Mouse (Mus musculus) cortical plate, adult 2 months (tissue): ENCODE measurements around the gene Fhad1.

ENCODE experiments used
- CTCF ChIP-seq: fragments of 200-500 bp; IDR thresholded peaks from 2 replicates; pipeline ENCODE4 v1.5.1; 2011; ENCODE audit warnings: mild to moderate bottlenecking, control low read depth, low read length; ENCODE audit not compliant: insufficient read depth; ENCODE audit errors: extremely low read depth
- POLR2A ChIP-seq: fragments of 200-500 bp; IDR thresholded peaks from 2 replicates; pipeline ENCODE4 v1.6.1; 2011; ENCODE audit warnings: mild to moderate bottlenecking, low read length, control low read depth; ENCODE audit not compliant: insufficient read depth; ENCODE audit errors: extremely low read depth

DNA sequence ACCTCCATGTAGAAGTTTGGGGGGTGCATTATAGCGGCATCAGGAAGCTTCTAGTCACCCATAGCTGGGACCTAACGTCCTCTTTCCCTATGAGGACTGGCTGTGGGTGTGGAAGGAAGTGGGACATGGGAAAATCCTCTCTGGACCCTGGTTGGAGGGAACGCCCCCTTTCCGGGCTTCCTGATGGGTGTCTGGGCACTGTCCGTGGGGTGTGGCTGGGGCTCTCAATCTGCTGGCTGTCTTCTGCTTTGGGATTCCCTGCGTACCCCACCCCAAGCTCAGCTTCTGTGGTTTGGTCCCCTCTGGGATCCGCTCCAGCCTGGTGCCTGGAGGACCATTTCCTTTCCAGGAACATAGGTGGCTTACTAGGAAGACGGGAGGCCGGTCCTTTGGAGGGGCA is 141.9 kb downstream of the Fhad1 start:
- TF ChIP-seq CTCF (no peak), POLR2A (no peak)
